Mouse (Mus musculus) intestine, postnatal 0 days (tissue): ENCODE measurements around the gene Esrrg. TPM values are rescaled to one million over a fixed set of nuclear protein-coding genes. Genes with fewer than 3 reads are reported as not detected.

Source experiments
- ATAC-seq: fragments of 200-750 bp; cut with Nextera tagmentation; 2 replicates; pipeline ENCODE4 v1.8.0; 2017; ENCODE audit warnings: mild to moderate bottlenecking, moderate TSS enrichment, moderate library complexity
- H3K27ac ChIP-seq: fragments of 300-500 bp; sonication (generic); 2 replicates; pipeline ENCODE4 v1.5.1; 2014; ENCODE audit warnings: mild to moderate bottlenecking, low read depth, low read length, moderate library complexity
- H3K27me3 ChIP-seq: fragments of 300-500 bp; sonication (generic); replicated peaks from 2 replicates; pipeline ENCODE4 v1.6.1; 2014; ENCODE audit warnings: low read length, mixed read lengths; ENCODE audit not compliant: control insufficient read depth, insufficient read depth
- H3K36me3 ChIP-seq: fragments of 300-500 bp; sonication (generic); 2 replicates; pipeline ENCODE4 v1.6.1; 2014; ENCODE audit warnings: mild to moderate bottlenecking, moderate library complexity; ENCODE audit not compliant: control insufficient read depth, insufficient read depth
- H3K4me1 ChIP-seq: fragments of 300-500 bp; sonication (generic); replicated peaks from 2 replicates; pipeline ENCODE4 v1.6.1; 2014; ENCODE audit warnings: antibody characterized with exemption, low read length, mixed read lengths; ENCODE audit not compliant: control insufficient read depth, insufficient read depth
- H3K4me2 ChIP-seq: fragments of 300-500 bp; sonication (generic); replicated peaks from 2 replicates; pipeline ENCODE4 v1.6.1; 2014; ENCODE audit warnings: low read depth, mild to moderate bottlenecking, moderate library complexity
- H3K4me3 ChIP-seq: fragments of 300-500 bp; sonication (generic); 2 replicates; pipeline ENCODE4 v1.5.1; 2014; ENCODE audit warnings: low read depth, low read length
- H3K9ac ChIP-seq: fragments of 300-500 bp; sonication (generic); 2 replicates; pipeline ENCODE4 v1.6.1; 2014; ENCODE audit warnings: mild to moderate bottlenecking, low read depth, low read length
- H3K9me3 ChIP-seq: fragments of 300-500 bp; sonication (generic); 2 replicates; pipeline ENCODE4 v1.6.1; 2016; ENCODE audit warnings: mixed run types; ENCODE audit not compliant: control insufficient read depth
- CTCF ChIP-seq: sonication (generic); IDR thresholded peaks from 2 replicates; pipeline ENCODE4 v1.5.1; 2016; ENCODE audit warnings: low read depth, mild to moderate bottlenecking, control low read depth, antibody characterized with exemption, moderate library complexity
- WGBS: fragments of 180-500 bp; shearing (Covaris S2); extraction: QIAGEN DNeasy Blood & Tissue Kit; methylation state at CpG from one replicate; pipeline ENCODE4 v1.1.7; 2014; 5-methylcytosine and 5-hydroxymethylcytosine counted together
- polyA plus RNA-seq: library from polyadenylated mRNA; unstranded; fragments of >200 nt; fragmentation: Nextera tagmentation; extraction: Ambion mirVana; gene quantifications from 2 replicates; pipeline ENCODE4 v1.2.1, GENCODE M21; 2015

Esrrg gene
- polyA plus RNA-seq, 1 experiment from 2014 or later, result 1.2 TPM

- Histone ChIP-seq H3K27ac (no peak overlapping the region), H3K9ac (no peak overlapping the region), H3K36me3 (no peaks in the 10 kb centered on the region), H3K27me3 (no peaks in the 10 kb centered on the region), H3K4me3 (no peak overlapping the region), H3K4me2 (no peak overlapping the region), H3K9me3 (no peaks in the 10 kb centered on the region), H3K4me1 (no peaks in the 10 kb centered on the region)
- TF ChIP-seq CTCF, result no peak
- WGBS, result 89% methylated on average over 5 of the region's 5 CpGs
- no peak for ATAC-seq
Observed at GRCm38 (mm10) chr1:187794240-187794930, 185.8 kb downstream of the Esrrg start.

GRCm38 (mm10) chr1:187795551-187795950 lies 187.0 kb downstream of the Esrrg start:
- no peaks in the 10 kb centered on the region for H3K36me3 ChIP-seq
- TF ChIP-seq CTCF, result no peak
- H3K9me3 ChIP-seq, result no peaks in the 10 kb centered on the region
- no peak overlapping the region for H3K4me3 ChIP-seq
- ATAC-seq, result no peak
- no peak overlapping the region for H3K4me2 ChIP-seq
- H3K9ac ChIP-seq, result no peak overlapping the region
- WGBS, result 61% methylated on average over 3 of the region's 3 CpGs
- H3K27me3 ChIP-seq, result no peaks in the 10 kb centered on the region
- H3K4me1 ChIP-seq, result no peaks in the 10 kb centered on the region
- no peak overlapping the region for H3K27ac ChIP-seq

GRCm38 (mm10) chr1:187799300-187799699 lies 190.7 kb downstream of the Esrrg start:
- no peaks in the 10 kb centered on the region for H3K36me3 ChIP-seq
- no peak overlapping the region for H3K4me2 ChIP-seq
- H3K9me3 ChIP-seq, result no peaks in the 10 kb centered on the region
- WGBS, result 33% methylated on average over 7 of the region's 7 CpGs
- H3K27me3 ChIP-seq, result no peaks in the 10 kb centered on the region
- no peaks in the 10 kb centered on the region for H3K4me1 ChIP-seq
- H3K4me3 ChIP-seq, result no peak overlapping the region
- no peak for TF ChIP-seq CTCF
- peak; percentile 75 for ATAC-seq
- no peak overlapping the region for H3K27ac ChIP-seq
- no peak overlapping the region for H3K9ac ChIP-seq

- Histone ChIP-seq H3K4me3 (no peak overlapping the region), H3K4me2 (no peak overlapping the region), H3K27ac (no peak overlapping the region), H3K36me3 (no peaks in the 10 kb centered on the region), H3K9me3 (no peaks in the 10 kb centered on the region), H3K27me3 (no peaks in the 10 kb centered on the region), H3K4me1 (no peaks in the 10 kb centered on the region), H3K9ac (no peak overlapping the region)
- no peak for TF ChIP-seq CTCF
- WGBS, result 83% methylated on average over 10 of the region's 10 CpGs
- ATAC-seq, result no peak
Observed at GRCm38 (mm10) chr1:187800761-187801160, 192.2 kb downstream of the Esrrg start.

GRCm38 (mm10) chr1:187803566-187803965 lies 195.0 kb downstream of the Esrrg start:
- Histone ChIP-seq H3K4me3 (no peak overlapping the region), H3K27ac (no peak overlapping the region), H3K9me3 (no peaks in the 10 kb centered on the region), H3K9ac (no peak overlapping the region), H3K4me1 (no peaks in the 10 kb centered on the region), H3K36me3 (no peaks in the 10 kb centered on the region), H3K27me3 (no peaks in the 10 kb centered on the region), H3K4me2 (peak overlapping the region; percentile 13; the same call in 1 of the 2 replicates)
- no peak for TF ChIP-seq CTCF
- WGBS, result 34% methylated on average over 5 of the region's 5 CpGs
- ATAC-seq, result peak; percentile 71

GRCm38 (mm10) chr1:187803997-187804396 lies 195.4 kb downstream of the Esrrg start:
- no peak for TF ChIP-seq CTCF
- Histone ChIP-seq H3K27me3 (no peaks in the 10 kb centered on the region), H3K36me3 (no peaks in the 10 kb centered on the region), H3K9me3 (no peaks in the 10 kb centered on the region), H3K4me1 (no peaks in the 10 kb centered on the region), H3K9ac (no peak overlapping the region), H3K4me3 (no peak overlapping the region), H3K27ac (no peak overlapping the region), H3K4me2 (peak overlapping the region; percentile 13; the same call in 1 of the 2 replicates)
- no peak for ATAC-seq
- 17% methylated on average over 5 of the region's 5 CpGs for WGBS
